Mouse (Mus musculus) bone marrow macrophage, adult 2 months (primary cell): ENCODE measurements around the gene Borcs5.

Experiments used
- CTCF ChIP-seq: IDR thresholded peaks from 2 replicates; pipeline ENCODE4 v1.5.1; 2012; ENCODE audit warnings: low read depth, mild to moderate bottlenecking, low read length, moderate library complexity
- POLR2A ChIP-seq: IDR thresholded peaks from 2 replicates; pipeline ENCODE4 v1.6.1; 2012; ENCODE audit warnings: mild to moderate bottlenecking, low read depth, low read length, borderline replicate concordance

- TF ChIP-seq CTCF = no peak
- no peak for TF ChIP-seq POLR2A
These were observed 1.5 kb downstream of the Borcs5 start for GRCm38 (mm10) chr6:134640485-134641475.
